Mouse (Mus musculus): ENCODE measurements at regions not wholly inside any gene's neighbourhood (a gene's known extent, or its start where the extent isn't known, plus 50 kb on each side); places are given as distances from the start of the nearest gene placed in this dataset.

DNA sequence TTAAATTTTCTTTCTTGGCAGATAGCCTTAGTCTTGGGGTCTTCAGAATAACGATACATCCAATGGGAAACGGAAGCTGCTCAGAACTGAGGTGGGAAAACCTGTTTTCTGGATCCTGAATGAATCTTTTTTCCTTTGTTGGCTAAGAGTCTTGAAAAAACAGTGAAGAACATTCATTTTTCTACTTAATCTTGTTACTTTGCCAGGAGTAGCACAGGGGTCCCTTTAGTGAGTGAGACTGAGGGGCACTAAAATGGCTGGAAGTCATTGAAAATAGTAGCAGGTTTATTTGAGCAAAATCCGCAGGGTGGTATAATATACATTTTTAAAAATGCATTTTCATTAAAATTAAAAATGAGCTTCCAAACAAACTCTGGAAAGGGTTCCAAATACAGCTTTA, 442.8 kb downstream of the Gm43517 start:
- H3K9ac ChIP-seq (ENCODE audit: low read length) = no peak overlapping the region
- H3K36me3 ChIP-seq (ENCODE audit: control insufficient read depth, insufficient read depth, low read length) = no peaks in the 10 kb centered on the region
- no peak overlapping the region for H3K27ac ChIP-seq (replicated peaks; ENCODE audit: low read depth, low read length)
- no peak overlapping the region for H3K4me2 ChIP-seq (ENCODE audit: low read depth, severe bottlenecking)
- no peaks in the 10 kb centered on the region for H3K9me3 ChIP-seq (ENCODE audit: control insufficient read depth, low read length)
- H3K4me1 ChIP-seq (ENCODE audit: control insufficient read depth, insufficient read depth, low read length) = no peaks in the 10 kb centered on the region
- H3K27me3 ChIP-seq (ENCODE audit: control insufficient read depth, insufficient read depth, low read length) = no peaks in the 10 kb centered on the region
- ATAC-seq (ENCODE audit: insufficient number of reproducible peaks, low FRiP score, low TSS enrichment, low read depth) = no peak
- WGBS = 97% methylated on average over 3 of the region's 3 CpGs
- no peak for DNase-seq (ENCODE audit: low spot score)
- no peak overlapping the region for H3K4me3 ChIP-seq (ENCODE audit: low read depth, low read length)

DNA sequence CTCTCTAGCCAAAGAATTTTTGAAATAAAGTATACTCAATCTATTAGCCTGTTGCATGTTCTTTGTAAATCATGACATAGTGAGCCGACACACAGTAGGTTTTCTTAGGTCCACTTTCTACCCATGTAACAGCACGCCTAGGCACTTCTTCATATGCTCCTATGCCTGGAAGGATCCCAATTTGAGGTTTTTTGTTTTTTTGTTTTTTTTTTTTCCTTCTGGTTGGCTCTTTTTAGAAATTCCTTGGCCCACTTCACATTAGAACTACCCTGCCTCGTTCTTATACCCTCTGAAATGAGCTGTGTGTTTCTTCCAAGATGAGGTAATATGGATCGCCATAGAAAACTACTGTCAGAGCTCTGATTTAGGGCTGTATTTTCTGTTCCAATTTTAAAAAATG, 443.6 kb downstream of the Gm43517 start:
- H3K9me3 ChIP-seq (ENCODE audit: control insufficient read depth, low read length) = no peaks in the 10 kb centered on the region
- no peak overlapping the region for H3K27ac ChIP-seq (replicated peaks; ENCODE audit: low read depth, low read length)
- 83% methylated on average over 4 of the region's 4 CpGs for WGBS
- no peaks in the 10 kb centered on the region for H3K36me3 ChIP-seq (ENCODE audit: control insufficient read depth, insufficient read depth, low read length)
- ATAC-seq (ENCODE audit: insufficient number of reproducible peaks, low FRiP score, low TSS enrichment, low read depth) (no peak), DNase-seq (ENCODE audit: low spot score) (no peak)
- no peaks in the 10 kb centered on the region for H3K27me3 ChIP-seq (ENCODE audit: control insufficient read depth, insufficient read depth, low read length)
- H3K4me2 ChIP-seq (ENCODE audit: low read depth, severe bottlenecking) = no peak overlapping the region
- no peak overlapping the region for H3K4me3 ChIP-seq (ENCODE audit: low read depth, low read length)
- H3K9ac ChIP-seq (ENCODE audit: low read length) = no peak overlapping the region
- no peaks in the 10 kb centered on the region for H3K4me1 ChIP-seq (ENCODE audit: control insufficient read depth, insufficient read depth, low read length)

DNA sequence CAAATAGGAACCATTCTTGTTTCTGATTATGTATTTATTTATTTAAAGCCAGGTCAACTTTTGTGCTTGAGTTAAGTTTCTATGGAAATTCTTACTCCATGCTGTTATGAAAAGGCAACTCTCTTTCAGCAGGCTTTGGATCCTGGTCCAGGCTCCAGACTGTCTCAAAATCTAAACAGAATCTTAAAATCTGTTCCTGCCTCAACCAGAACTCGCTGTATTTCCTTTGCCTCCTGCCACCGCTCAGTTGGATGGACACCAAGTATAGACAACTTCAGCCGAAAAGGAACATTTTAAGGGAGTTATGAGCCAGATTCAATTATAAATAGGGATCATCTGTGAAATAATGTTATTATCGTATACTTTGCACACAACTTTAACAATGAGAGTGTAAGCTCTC, 445.7 kb downstream of the Gm43517 start:
- ATAC-seq (ENCODE audit: insufficient number of reproducible peaks, low FRiP score, low TSS enrichment, low read depth) (no peak), DNase-seq (ENCODE audit: low spot score) (no peak)
- 94% methylated on average over 4 of the region's 4 CpGs for WGBS
- no peaks in the 10 kb centered on the region for H3K9me3 ChIP-seq (ENCODE audit: control insufficient read depth, low read length)
- no peaks in the 10 kb centered on the region for H3K4me1 ChIP-seq (ENCODE audit: control insufficient read depth, insufficient read depth, low read length)
- H3K4me3 ChIP-seq (ENCODE audit: low read depth, low read length) = no peak overlapping the region
- H3K36me3 ChIP-seq (ENCODE audit: control insufficient read depth, insufficient read depth, low read length) = no peaks in the 10 kb centered on the region
- H3K4me2 ChIP-seq (ENCODE audit: low read depth, severe bottlenecking) = no peak overlapping the region
- H3K9ac ChIP-seq (ENCODE audit: low read length) = no peak overlapping the region
- H3K27me3 ChIP-seq (ENCODE audit: control insufficient read depth, insufficient read depth, low read length) = no peaks in the 10 kb centered on the region
- no peak overlapping the region for H3K27ac ChIP-seq (replicated peaks; ENCODE audit: low read depth, low read length)

DNA sequence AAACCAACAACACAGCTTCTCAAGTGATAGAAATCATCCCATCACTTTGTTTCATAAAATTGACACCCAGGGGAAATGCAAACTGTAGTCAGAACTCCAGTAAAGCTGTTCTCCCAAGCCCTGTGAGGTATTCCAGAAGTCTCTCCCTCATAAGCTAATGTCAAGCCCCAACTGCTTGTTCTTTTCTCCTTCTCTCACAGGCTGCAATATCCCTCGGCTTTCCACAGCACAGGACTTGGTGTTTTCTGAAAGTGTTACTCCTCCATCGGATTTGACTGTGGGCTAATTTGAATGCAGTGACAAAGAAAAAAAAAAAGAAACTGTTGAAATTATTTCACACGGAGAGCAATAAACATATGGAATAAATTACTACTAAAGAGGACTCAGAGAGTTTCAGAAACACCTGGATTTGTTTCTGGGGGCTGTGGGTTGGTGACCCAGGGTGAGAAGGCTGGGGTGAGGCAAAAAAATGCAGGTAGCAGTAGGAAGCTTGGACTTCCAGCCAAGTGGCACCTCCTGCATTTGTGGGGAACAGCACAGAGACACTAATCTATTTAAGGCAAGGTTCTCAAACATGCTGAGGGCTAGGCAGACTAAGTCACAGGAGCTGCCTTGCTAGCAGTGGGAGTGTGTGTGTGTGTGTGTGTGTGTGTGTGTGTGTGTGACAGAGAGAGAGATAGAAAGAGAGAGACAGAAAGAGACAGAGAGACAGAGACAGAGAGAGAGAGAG, 447.3 kb downstream of the Gm43517 start:
- no peaks in the 10 kb centered on the region for H3K36me3 ChIP-seq (ENCODE audit: control insufficient read depth, insufficient read depth, low read length)
- H3K4me3 ChIP-seq (ENCODE audit: low read depth, low read length) = no peak overlapping the region
- H3K27me3 ChIP-seq (ENCODE audit: control insufficient read depth, insufficient read depth, low read length) = no peaks in the 10 kb centered on the region
- ATAC-seq (ENCODE audit: insufficient number of reproducible peaks, low FRiP score, low TSS enrichment, low read depth) = no peak
- H3K27ac ChIP-seq (replicated peaks; ENCODE audit: low read depth, low read length) = no peak overlapping the region
- 26% methylated on average over 3 of the region's 3 CpGs for WGBS
- no peaks in the 10 kb centered on the region for H3K4me1 ChIP-seq (ENCODE audit: control insufficient read depth, insufficient read depth, low read length)
- H3K9ac ChIP-seq (ENCODE audit: low read length) = no peak overlapping the region
- DNase-seq (ENCODE audit: low spot score) = no peak
- no peak overlapping the region for H3K4me2 ChIP-seq (ENCODE audit: low read depth, severe bottlenecking)
- no peaks in the 10 kb centered on the region for H3K9me3 ChIP-seq (ENCODE audit: control insufficient read depth, low read length)

DNA sequence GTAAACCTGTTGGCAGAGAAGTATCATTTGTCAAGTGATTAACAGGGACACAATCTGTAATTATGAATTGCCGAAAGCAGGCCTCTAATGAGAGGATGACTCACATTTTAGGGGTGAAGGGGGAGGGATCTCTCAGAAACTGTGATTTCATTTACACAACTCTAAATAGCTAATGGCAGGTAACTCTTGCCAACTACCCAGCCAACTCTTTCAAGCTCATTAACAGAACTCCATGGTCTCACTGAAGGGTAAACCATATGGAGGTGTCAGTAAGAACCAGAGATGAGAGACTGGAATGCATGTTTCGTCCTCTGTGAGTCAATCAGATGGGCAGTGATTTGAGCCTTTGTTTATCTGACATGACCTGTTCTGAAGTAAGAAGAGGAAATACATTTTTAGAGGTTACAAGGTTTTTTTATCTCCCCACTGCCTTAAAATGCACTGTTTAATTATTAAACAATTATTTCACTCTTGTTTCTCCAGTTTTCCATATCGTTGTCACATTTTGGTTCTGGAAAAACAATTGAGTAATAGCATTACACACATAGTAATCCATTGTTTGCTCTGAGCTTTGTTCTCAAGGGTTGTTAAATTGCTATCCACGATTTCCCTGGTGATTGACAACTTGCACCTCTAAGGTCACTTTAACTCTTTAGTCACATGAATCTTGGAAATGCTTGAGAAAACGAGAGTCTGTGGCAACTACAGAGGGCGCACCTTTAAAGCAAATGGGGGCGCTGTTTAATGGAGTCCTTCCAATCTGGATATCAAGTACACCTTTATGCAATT, 451.5 kb downstream of the Gm43517 start:
- no peaks in the 10 kb centered on the region for H3K9me3 ChIP-seq (ENCODE audit: control insufficient read depth, low read length)
- no peaks in the 10 kb centered on the region for H3K4me1 ChIP-seq (ENCODE audit: control insufficient read depth, insufficient read depth, low read length)
- no peaks in the 10 kb centered on the region for H3K36me3 ChIP-seq (ENCODE audit: control insufficient read depth, insufficient read depth, low read length)
- ATAC-seq (ENCODE audit: insufficient number of reproducible peaks, low FRiP score, low TSS enrichment, low read depth) = no peak
- H3K27ac ChIP-seq (replicated peaks; ENCODE audit: low read depth, low read length) = no peak overlapping the region
- 62% methylated on average over 7 of the region's 7 CpGs for WGBS
- H3K27me3 ChIP-seq (ENCODE audit: control insufficient read depth, insufficient read depth, low read length) = no peaks in the 10 kb centered on the region
- no peak overlapping the region for H3K4me2 ChIP-seq (ENCODE audit: low read depth, severe bottlenecking)
- no peak overlapping the region for H3K9ac ChIP-seq (ENCODE audit: low read length)
- no peak for DNase-seq (ENCODE audit: low spot score)
- no peak overlapping the region for H3K4me3 ChIP-seq (ENCODE audit: low read depth, low read length)

DNA sequence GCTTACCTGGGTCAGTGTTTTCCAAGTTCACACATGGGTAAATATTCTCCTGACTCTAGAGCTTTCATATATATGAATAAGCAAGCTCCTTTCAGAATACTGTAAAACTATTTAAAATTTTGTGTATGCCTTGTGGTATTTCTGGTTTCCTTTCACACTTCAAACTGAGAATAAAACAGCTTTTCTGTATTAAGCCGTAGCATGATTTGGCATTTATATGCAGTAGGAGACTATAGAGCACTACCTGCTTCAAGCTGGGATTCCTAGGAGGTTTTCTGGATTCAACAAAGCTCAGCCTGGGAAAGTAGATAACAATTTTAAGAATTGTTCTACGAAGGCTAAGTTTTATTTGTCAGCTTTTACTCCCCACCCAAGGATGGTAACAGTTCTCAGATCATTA, 500.5 kb downstream of the Gm43517 start:
- H3K27ac ChIP-seq (replicated peaks; ENCODE audit: low read depth, low read length) = no peak overlapping the region
- H3K9ac ChIP-seq (ENCODE audit: low read length) = no peak overlapping the region
- no peak overlapping the region for H3K4me2 ChIP-seq (ENCODE audit: low read depth, severe bottlenecking)
- ATAC-seq (ENCODE audit: insufficient number of reproducible peaks, low FRiP score, low TSS enrichment, low read depth) (no peak), DNase-seq (ENCODE audit: low spot score) (no peak)
- H3K4me3 ChIP-seq (ENCODE audit: low read depth, low read length) = no peak overlapping the region
- H3K36me3 ChIP-seq (ENCODE audit: control insufficient read depth, insufficient read depth, low read length) = no peaks in the 10 kb centered on the region
- no peaks in the 10 kb centered on the region for H3K9me3 ChIP-seq (ENCODE audit: control insufficient read depth, low read length)
- no peaks in the 10 kb centered on the region for H3K27me3 ChIP-seq (ENCODE audit: control insufficient read depth, insufficient read depth, low read length)
- no peaks in the 10 kb centered on the region for H3K4me1 ChIP-seq (ENCODE audit: control insufficient read depth, insufficient read depth, low read length)
- WGBS = 81% methylated on average over 2 of the region's 2 CpGs

DNA sequence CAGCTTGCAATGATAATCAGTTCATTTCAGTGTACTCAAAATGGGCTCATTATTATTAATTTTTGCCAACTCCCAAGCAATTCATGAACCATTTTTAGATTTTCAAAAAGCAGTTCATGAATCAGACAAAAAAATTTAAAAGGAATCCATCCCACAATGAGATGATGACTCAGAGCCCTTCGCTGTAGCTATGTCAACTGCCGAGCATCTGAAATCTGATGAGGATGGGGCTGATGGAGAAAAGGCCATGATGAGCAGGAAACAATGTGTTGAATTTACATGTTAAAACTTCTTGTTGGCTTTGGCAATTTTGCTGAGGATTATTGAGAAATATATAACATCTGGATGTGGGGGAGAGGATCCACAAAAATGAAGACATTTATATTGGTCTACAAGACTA, 502.3 kb downstream of the Gm43517 start:
- no peak overlapping the region for H3K9ac ChIP-seq (ENCODE audit: low read length)
- H3K36me3 ChIP-seq (ENCODE audit: control insufficient read depth, insufficient read depth, low read length) = no peaks in the 10 kb centered on the region
- no peak overlapping the region for H3K27ac ChIP-seq (replicated peaks; ENCODE audit: low read depth, low read length)
- no peaks in the 10 kb centered on the region for H3K27me3 ChIP-seq (ENCODE audit: control insufficient read depth, insufficient read depth, low read length)
- no peak overlapping the region for H3K4me3 ChIP-seq (ENCODE audit: low read depth, low read length)
- WGBS = 88% methylated on average over 2 of the region's 2 CpGs
- no peak overlapping the region for H3K4me2 ChIP-seq (ENCODE audit: low read depth, severe bottlenecking)
- no peak for DNase-seq (ENCODE audit: low spot score)
- no peaks in the 10 kb centered on the region for H3K4me1 ChIP-seq (ENCODE audit: control insufficient read depth, insufficient read depth, low read length)
- no peaks in the 10 kb centered on the region for H3K9me3 ChIP-seq (ENCODE audit: control insufficient read depth, low read length)
- ATAC-seq (ENCODE audit: insufficient number of reproducible peaks, low FRiP score, low TSS enrichment, low read depth) = no peak

DNA sequence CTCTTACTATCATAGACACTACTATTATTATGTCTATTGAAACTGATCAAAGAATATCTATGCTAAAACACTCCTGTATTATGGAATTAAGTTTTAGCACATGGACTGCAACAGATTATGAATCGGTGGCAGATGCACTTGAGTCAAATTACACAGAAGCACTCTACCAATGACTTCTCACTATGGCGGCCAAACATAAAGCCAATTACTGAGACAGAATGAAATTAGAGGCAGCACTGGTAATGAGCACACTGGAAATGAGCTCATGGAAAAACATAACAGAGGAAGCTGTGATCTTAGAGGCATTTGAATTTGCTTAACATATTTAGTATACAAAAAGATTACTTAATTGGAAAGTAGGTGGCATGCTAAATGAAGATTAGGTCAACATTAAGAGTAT, 512.8 kb downstream of the Gm43517 start:
- Histone ChIP-seq H3K27me3 (ENCODE audit: control insufficient read depth, insufficient read depth, low read length) (no peaks in the 10 kb centered on the region), H3K9me3 (ENCODE audit: control insufficient read depth, low read length) (no peaks in the 10 kb centered on the region), H3K36me3 (ENCODE audit: control insufficient read depth, insufficient read depth, low read length) (no peaks in the 10 kb centered on the region), H3K27ac (replicated peaks; ENCODE audit: low read depth, low read length) (no peak overlapping the region), H3K4me3 (ENCODE audit: low read depth, low read length) (no peak overlapping the region), H3K4me2 (ENCODE audit: low read depth, severe bottlenecking) (no peak overlapping the region), H3K9ac (ENCODE audit: low read length) (no peak overlapping the region), H3K4me1 (ENCODE audit: control insufficient read depth, insufficient read depth, low read length) (no peaks in the 10 kb centered on the region)
- DNase-seq (ENCODE audit: low spot score) (no peak), ATAC-seq (ENCODE audit: insufficient number of reproducible peaks, low FRiP score, low TSS enrichment, low read depth) (no peak)
- WGBS = 92% methylated on average over 2 of the region's 2 CpGs
